Mouse (Mus musculus) liver, embryonic 14.5 days (tissue): ENCODE data around the gene Ctps2. TPM values are rescaled to one million over a fixed set of nuclear protein-coding genes. Genes with fewer than 3 reads are reported as not detected.

Source experiments
- ATAC-seq: fragments of 200-750 bp; cut with Nextera tagmentation; 2 replicates; pipeline ENCODE4 v1.8.0; 2017; ENCODE audit warnings: moderate number of reproducible peaks, mild to moderate bottlenecking, moderate library complexity; ENCODE audit not compliant: insufficient read depth
- DNase-seq, 3 experiments: peaks; one replicate each; pipeline ENCODE4 v3.0.0-alpha.2; 2012 to 2013; ENCODE audit warnings: low read depth in 3 of 3, low spot score in 3 of 3
- H3K27ac ChIP-seq: fragments of 300-500 bp; sonication (generic); 2 replicates; pipeline ENCODE4 v1.5.1; 2014; ENCODE audit warnings: moderate library complexity, mild to moderate bottlenecking, control low read depth, inconsistent platforms
- H3K27me3 ChIP-seq: fragments of 300-500 bp; sonication (generic); 2 replicates; pipeline ENCODE4 v1.6.1; 2014; ENCODE audit warnings: mild to moderate bottlenecking, low read length, moderate library complexity; ENCODE audit not compliant: control insufficient read depth, insufficient read depth
- H3K36me3 ChIP-seq: fragments of 300-500 bp; sonication (generic); replicated peaks from 2 replicates; pipeline ENCODE4 v1.6.1; 2014; ENCODE audit warnings: low read depth; ENCODE audit not compliant: control insufficient read depth, insufficient read depth
- H3K4me1 ChIP-seq, 2 experiments: fragments of 200-500 bp in 1 of 2; fragments of 300-500 bp in 1 of 2; sonication (generic) in 1 of 2; replicated peaks; 2 replicates each; pipeline ENCODE4 v1.6.1; 2012 to 2014; ENCODE audit warnings: antibody characterized with exemption in 1 of 2, inconsistent platforms in 1 of 2, low read length in 1 of 2; ENCODE audit not compliant: control insufficient read depth in 2 of 2, insufficient read depth in 2 of 2
- H3K4me2 ChIP-seq: fragments of 300-500 bp; sonication (generic); 2 replicates; pipeline ENCODE4 v1.6.1; 2014; ENCODE audit warnings: low read depth, mild to moderate bottlenecking, control low read depth, moderate library complexity
- H3K4me3 ChIP-seq, 2 experiments: fragments of 200-500 bp in 1 of 2; fragments of 300-500 bp in 1 of 2; sonication (generic) in 1 of 2; 2 replicates each; pipeline ENCODE4 v1.5.1; 2012 to 2014; ENCODE audit warnings: low read depth in 2 of 2, low read length in 2 of 2, mild to moderate bottlenecking in 2 of 2, control low read depth in 1 of 2, inconsistent platforms in 1 of 2, moderate library complexity in 1 of 2; ENCODE audit not compliant: insufficient read depth in 1 of 2
- H3K9ac ChIP-seq: fragments of 300-500 bp; sonication (generic); replicated peaks from 2 replicates; pipeline ENCODE4 v1.6.1; 2014; ENCODE audit warnings: mild to moderate bottlenecking, control low read depth, moderate library complexity
- H3K9me3 ChIP-seq: fragments of 300-500 bp; sonication (generic); 2 replicates; pipeline ENCODE4 v1.6.1; 2016; ENCODE audit warnings: low read length, mixed read lengths; ENCODE audit not compliant: control insufficient read depth
- CTCF ChIP-seq: IDR thresholded peaks from 2 replicates; pipeline ENCODE4 v1.5.1; 2016; ENCODE audit warnings: antibody characterized with exemption, low read depth, control low read depth
- EP300 ChIP-seq: IDR thresholded peaks from 2 replicates; pipeline ENCODE4 v1.6.1; 2016; ENCODE audit warnings: antibody characterized with exemption, low read depth
- WGBS: fragments of 180-500 bp; shearing (Covaris S2); extraction: QIAGEN DNeasy Blood & Tissue Kit; methylation state at CpG from one replicate; pipeline ENCODE4 v1.1.7; 2014; ENCODE audit not compliant: insufficient replicate concordance; 5-methylcytosine and 5-hydroxymethylcytosine counted together
- microRNA counts: library from miRNA; unstranded; fragments of <30 nt; microRNA quantifications from one replicate; lab custom pipeline; 2016
- microRNA-seq: library from miRNA; unstranded; fragments of <30 nt; microRNA quantifications from one replicate; pipeline ENCODE4, GENCODE M21; 2016
- polyA plus RNA-seq, 2 experiments: library from polyadenylated mRNA; depleted of rRNA in 1 of 2; stranded (reverse) in 1 of 2; unstranded in 1 of 2; fragments of >200 nt; fragmentation: Nextera tagmentation in 1 of 2; extraction: Ambion mirVana in 1 of 2; gene quantifications; 2 replicates each; pipeline versions ENCODE4 v1.2.1 to v1.2.3; 2012 to 2014

Ctps2 gene
- polyA plus RNA-seq, 2 experiments: 11.4 to 37.6 TPM

DNA sequence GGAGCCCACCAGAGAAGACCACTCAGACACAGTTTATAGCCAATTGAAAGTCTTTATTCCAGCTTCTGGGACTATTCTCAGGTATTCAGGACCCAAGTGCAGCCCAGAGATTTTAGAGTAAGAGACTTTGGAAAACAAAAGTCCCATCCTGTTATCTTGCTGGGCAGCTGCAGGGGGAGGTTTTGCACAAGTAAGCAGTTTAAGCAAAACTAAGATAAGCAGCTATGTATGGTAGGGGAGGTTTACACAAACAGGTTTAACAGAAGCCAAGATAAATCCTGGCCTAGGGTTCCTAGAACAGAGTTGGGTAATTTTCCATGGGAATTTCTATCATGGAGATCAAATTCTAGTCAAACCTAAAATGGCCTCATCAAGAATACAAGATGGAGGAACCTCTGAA, 126.8 kb downstream of the Ctps2 start:
- no peaks in the 10 kb centered on the region for H3K36me3 ChIP-seq
- TF ChIP-seq EP300 (no peak), CTCF (no peak)
- H3K4me2 ChIP-seq: no peak overlapping the region
- H3K27me3 ChIP-seq: no peaks in the 10 kb centered on the region
- DNase-seq (no peak), ATAC-seq (no peak)
- H3K9me3 ChIP-seq: no peaks in the 10 kb centered on the region
- no peak overlapping the region for H3K9ac ChIP-seq
- H3K27ac ChIP-seq: no peak overlapping the region
- H3K4me1 ChIP-seq: no peaks in the 10 kb centered on the region
- no peak overlapping the region for H3K4me3 ChIP-seq

GRCm38 (mm10) chrX:163038767-163039166, 137.7 kb downstream of the Ctps2 start:
- no peak for DNase-seq
- TF ChIP-seq EP300 (no peak), CTCF (no peak)
- Histone ChIP-seq H3K4me3 (no peak overlapping the region), H3K27me3 (no peaks in the 10 kb centered on the region; the same call in 1 of the 2 replicates), H3K9ac (no peak overlapping the region), H3K9me3 (no peaks in the 10 kb centered on the region), H3K36me3 (no peaks in the 10 kb centered on the region), H3K4me1 (no peaks in the 10 kb centered on the region), H3K4me2 (no peak overlapping the region), H3K27ac (no peak overlapping the region)
- WGBS: 46% methylated on average over 3 of the region's 3 CpGs
- no peak for ATAC-seq

DNA sequence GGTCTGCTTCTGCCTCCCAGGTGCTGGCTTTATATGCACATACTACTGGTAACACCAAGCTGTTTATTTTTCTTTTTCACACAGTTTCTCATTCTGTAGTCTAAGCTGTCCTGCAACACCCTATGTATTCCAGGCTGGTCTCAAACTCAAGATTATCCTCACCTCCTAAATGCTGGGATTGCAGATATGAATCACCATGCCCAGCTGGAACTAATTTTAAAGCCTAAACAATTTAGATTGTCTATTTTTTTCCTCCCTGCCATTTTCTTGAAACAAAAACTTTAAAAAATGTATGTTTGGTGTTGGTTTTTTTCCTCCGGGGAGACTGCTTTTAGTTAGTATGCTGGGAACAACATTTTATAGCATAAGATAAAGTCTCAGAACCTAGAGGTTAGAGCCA, 141.7 kb downstream of the Ctps2 start:
- Histone ChIP-seq H3K4me2 (no peak overlapping the region), H3K36me3 (no peaks in the 10 kb centered on the region), H3K4me1 (no peaks in the 10 kb centered on the region), H3K27me3 (no peaks in the 10 kb centered on the region), H3K27ac (no peak overlapping the region), H3K9me3 (no peaks in the 10 kb centered on the region), H3K4me3 (no peak overlapping the region), H3K9ac (no peak overlapping the region)
- TF ChIP-seq EP300: no peak
- no peak for TF ChIP-seq CTCF
- DNase-seq: no peak
- 61% methylated on average over 1 of the region's 1 CpGs for WGBS
- ATAC-seq: no peak

GRCm38 (mm10) chrX:163063936-163064335, 162.9 kb downstream of the Ctps2 start:
- DNase-seq (no peak), ATAC-seq (no peak)
- Histone ChIP-seq H3K4me2 (no peak overlapping the region), H3K9me3 (no peaks in the 10 kb centered on the region), H3K9ac (no peak overlapping the region), H3K4me1 (no peaks in the 10 kb centered on the region), H3K27me3 (no peaks in the 10 kb centered on the region), H3K4me3 (no peak overlapping the region), H3K27ac (no peak overlapping the region), H3K36me3 (no peaks in the 10 kb centered on the region)
- TF ChIP-seq EP300 (no peak), CTCF (no peak)
- 48% methylated on average over 1 of the region's 1 CpGs for WGBS

MicroRNA genes within 50 kb of the gene (microRNA counts, 519-probe panel; counts per million panel counts)
- microRNA mmu-miR-3473 (lab: Ali Mortazavi, UCI): 69.9 counts per million

Small RNA genes lying within 50 kb of the gene (microRNA-seq; reads per million reads assigned to microRNA genes)
- not detected for gene Mir3473a

Other genes with a start within 250 kb of the Ctps2 start
- gene Rbbp7, start 140.8 kb upstream of the Ctps2 start, polyA plus RNA-seq (2012; rRNA removed): 69.9 and 111 TPM in 2 replicates
- gene Rbbp7, start 140.8 kb upstream of the Ctps2 start, polyA plus RNA-seq (2014; fragmentation: Nextera tagmentation; extraction: Ambion mirVana): 192 and 194 TPM in 2 replicates
- gene Txlng, start 71.8 kb upstream of the Ctps2 start, polyA plus RNA-seq (2012; rRNA removed): 3.5 and 5.4 TPM in 2 replicates
- 6.2 and 7.1 TPM in 2 replicates for gene Txlng, start 71.8 kb upstream of the Ctps2 start, polyA plus RNA-seq (2014; fragmentation: Nextera tagmentation; extraction: Ambion mirVana)
- 3.9 and 6.6 TPM in 2 replicates for gene Syap1, start 12.8 kb upstream of the Ctps2 start, polyA plus RNA-seq (2012; rRNA removed)
- gene Syap1, start 12.8 kb upstream of the Ctps2 start, polyA plus RNA-seq (2014; fragmentation: Nextera tagmentation; extraction: Ambion mirVana): 13.2 and 14.5 TPM in 2 replicates
- 2.5 and 2.6 TPM in 2 replicates for gene S100g, start 63.4 kb downstream of the Ctps2 start, polyA plus RNA-seq (2012; rRNA removed)
- gene S100g, start 63.4 kb downstream of the Ctps2 start, polyA plus RNA-seq (2014; fragmentation: Nextera tagmentation; extraction: Ambion mirVana): 5.5 and 6.8 TPM in 2 replicates